Mouse (Mus musculus) kidney, adult 11 months (tissue): ENCODE measurements around the gene Ankdd1a.

Experiments
- DNase-seq: peaks from one replicate; pipeline ENCODE4 v3.0.0; 2022

Gene Ankdd1a

DNA sequence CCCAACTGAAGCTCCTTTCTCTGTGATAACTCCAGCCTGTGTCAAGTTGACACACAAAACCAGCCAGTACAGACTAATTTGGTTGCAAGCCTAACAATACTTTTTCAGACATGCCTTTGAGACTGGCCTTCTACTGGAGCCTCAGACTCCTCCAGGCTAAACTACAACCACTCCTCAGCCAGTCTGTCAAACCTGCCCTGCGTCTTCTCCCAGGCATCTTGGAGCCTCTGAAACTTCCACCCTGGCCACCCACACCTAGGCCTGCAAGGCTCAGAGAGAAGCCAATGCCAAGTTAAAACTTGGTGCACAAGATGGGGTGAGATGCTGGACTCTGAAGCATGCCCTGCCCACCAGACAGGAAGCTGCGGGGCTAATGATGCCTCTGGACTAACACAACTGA lies 27.6 kb downstream of the Ankdd1a start:
- DNase-seq, result no peak

DNA sequence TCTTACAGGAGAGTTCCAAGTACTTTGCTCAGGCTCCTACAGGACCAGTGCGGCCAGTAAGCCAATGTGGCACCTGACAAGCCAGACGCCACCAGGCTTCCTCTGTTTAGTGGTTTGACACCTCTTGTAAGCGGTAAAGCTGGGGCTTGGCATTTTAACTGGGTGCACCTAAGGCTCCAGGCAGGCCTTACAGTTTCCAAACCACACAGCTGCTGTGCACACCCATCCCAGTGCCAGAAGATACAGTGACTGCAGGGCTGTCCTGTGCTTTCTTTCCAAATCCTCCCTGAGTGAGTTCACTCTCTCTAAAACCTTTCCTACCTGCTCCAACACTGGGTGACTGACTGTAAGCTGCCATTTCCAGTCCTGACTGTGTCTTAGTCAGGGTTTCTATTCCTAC lies 28.5 kb downstream of the Ankdd1a start:
- DNase-seq, result no peak

DNA sequence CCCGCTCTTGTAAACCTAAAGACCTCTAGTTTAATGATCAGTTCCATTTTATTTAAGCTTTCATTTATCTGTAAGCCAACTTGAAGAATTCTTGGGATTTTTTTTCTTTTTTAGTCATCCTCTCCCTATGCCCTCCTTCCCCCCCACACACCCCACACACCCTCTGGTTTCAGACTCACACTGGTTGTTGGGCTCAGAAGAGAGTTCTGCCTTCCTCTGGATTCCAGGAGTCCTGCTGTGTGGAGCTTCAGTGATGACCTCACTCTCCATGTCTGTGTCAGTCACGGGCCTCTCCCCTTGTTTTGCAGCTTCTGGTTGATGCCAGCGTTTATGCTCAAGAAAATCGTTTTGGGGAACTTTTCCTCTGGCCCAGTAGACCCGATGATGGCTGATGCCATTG lies 39.9 kb downstream of the Ankdd1a start:
- DNase-seq, result no peak

DNA sequence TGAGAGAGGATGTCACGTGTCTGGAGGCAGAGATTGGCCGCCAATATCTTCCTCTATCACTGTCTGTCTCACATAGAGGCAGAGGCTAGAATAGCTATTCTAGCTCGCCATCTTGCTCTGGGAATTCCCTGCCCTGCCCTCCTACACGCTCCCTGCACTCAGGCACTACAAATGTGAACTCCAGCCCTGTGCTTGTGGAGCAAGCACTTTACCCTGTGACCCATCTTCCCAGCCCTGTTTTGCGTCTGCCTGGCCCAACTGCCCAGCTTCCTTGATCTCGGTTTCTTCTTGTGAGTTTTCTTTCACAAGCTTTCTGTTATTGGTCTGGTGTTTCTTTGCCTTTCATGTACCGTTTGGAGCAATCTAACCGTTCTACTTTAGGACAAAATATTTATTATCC lies 40.8 kb downstream of the Ankdd1a start:
- no peak for DNase-seq

DNA sequence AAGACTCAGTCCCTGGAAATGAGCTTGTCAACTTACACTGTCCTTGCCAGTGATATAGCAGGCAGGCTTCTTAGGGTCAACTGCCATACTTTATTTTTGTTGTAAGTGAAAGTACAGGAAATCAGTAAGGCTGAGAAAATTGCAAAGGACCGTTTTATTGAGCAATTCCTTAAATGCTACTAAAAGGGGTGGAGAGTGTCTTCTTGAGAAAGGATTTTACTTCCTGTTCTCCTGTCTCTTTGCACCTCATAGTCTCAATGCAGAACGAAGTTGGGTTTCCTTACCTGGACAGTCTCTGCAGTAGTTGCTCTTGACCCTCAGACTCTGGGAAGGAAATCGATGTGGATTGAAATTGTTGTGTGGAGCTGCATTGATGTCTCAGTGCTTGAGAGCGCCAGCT lies 47.2 kb downstream of the Ankdd1a start:
- no peak for DNase-seq

DNA sequence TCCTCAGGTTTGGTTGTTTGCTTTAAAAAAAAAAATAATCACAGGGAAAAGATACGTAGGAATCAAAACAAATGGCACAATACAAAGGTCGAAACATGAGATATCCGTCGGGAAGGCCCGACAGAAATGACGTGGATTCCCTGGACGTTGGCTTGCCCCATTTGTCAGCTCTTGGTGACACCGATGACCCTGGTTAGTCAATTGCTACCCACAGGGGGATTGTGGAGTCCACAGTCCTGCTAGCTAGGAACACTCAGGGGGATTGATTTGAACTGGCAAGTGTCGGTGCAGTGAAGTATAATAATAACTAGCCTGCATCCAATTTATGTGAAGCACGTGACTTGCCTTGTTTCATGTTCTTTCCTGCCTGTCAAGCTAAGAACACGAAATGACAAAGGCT lies 52.3 kb downstream of the Ankdd1a start:
- no peak for DNase-seq

DNA sequence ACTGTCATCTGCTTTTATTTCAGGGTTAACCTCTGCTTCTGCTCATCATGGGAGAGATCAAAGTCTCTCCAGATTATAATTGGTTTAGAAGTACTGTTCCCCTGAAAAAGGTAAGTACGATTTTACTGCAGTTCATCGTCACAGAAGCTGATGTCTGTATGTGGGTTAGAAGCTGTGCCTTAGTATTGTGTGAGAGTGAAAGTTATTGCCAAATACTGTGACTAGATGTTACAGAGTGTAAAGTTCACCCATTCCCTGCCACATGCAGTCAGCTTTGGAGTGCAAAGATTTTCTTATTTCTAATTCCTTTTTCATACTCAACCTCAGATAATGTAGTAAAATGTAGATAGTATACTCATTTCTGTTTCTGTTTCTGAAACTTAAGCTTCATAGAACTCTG lies 54.8 kb downstream of the Ankdd1a start:
- DNase-seq, result no peak

DNA sequence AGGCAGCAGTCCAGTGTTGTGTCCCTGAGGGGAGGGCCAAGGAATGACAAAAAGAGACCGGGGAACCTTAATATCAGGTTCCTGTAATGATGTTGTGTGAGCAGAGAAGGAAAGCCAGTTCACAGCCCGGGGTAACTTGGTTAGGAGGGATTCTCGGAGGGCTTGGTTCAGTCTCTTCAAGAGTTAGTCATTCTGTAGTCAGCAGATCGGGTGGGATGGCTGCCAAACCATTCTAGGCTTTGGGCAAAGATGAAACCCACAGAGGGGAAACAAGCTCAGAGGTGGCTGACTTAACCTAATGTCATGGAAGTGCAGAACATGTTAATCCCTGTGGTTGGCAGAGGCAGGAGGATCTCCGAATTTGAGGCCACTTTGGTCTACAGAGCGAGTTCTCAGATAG lies 55.8 kb downstream of the Ankdd1a start:
- peak; percentile 50 for DNase-seq

DNA sequence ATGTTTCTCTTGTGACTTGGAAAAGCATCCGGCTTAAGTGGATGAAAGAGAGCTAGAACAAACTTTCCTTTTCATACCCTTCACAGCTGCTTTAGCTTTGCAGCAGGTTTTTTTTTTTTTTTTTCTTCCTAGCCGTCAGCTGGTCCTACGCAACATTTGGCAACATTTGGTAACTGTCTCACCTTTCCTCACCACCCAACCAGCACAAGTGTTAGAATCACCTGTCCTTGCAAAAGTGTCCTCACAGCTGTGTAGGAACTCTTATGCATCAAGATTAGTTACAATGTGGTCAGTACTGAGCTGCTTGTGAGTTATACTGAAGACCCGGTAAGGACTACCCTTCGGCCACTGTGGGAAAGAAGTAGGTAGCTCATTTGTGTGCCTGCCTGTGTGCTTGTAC lies 57.4 kb downstream of the Ankdd1a start:
- DNase-seq, result no peak

DNA sequence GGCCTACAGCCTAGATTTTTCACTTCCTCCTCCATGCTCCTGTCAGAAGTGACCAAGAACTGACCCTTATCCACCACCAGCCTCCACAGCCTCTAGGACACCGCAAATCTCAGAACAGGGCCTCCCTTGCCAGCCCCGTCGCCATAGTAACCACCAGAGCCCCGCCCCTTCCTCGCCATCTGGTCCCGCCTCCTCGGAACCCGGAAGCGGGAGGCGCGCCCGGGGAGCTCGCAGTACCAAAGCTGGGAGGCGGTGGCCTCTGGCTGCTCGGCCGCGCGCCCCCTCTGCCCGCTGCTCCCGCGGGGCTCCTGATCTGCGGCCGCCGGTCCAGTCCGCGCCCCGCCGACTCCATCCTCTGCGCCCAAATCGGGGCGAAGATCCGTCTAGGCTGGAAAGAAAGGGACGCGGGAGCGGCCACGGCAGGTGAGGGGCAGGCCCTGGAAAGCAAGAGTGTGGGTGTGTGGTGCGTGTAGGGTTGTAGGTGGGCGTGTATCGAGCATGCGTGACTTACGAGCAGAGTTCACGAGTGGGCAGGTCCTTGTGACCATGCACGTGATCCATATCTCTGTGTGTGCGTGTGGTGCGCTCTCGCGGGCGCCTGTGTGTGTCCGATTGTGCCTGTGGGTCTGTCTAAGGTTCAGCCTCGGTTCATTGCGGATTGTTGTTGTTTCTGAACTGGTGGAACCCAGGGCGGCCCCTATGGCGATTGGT lies 59.1 kb downstream of the Ankdd1a start, which contains the start of gene Spg21:
Gene Spg21 (plus strand): TSS at position 216 of the 711 bp plus-strand sequence.
- DNase-seq, result peak; percentile 94

DNA sequence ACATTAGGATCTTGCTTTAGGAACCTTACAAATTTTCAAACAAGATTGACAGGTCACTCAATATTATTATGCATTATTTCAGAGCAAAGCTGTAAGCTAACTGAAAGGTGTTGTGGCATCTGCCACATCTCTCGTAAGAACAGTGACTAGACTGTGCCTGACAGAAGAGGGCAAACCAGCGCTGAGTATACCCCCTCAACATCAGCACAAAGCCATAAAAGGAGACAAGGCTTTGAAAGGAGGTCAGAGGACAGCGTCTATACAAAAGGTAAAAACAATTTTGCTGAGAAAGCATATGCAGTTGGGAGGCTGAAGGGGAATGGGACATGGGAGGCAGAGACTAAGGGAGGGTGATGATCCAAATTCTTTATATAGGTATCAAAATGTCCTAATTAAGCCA lies 59.8 kb downstream of the Ankdd1a start:
- no peak for DNase-seq

DNA sequence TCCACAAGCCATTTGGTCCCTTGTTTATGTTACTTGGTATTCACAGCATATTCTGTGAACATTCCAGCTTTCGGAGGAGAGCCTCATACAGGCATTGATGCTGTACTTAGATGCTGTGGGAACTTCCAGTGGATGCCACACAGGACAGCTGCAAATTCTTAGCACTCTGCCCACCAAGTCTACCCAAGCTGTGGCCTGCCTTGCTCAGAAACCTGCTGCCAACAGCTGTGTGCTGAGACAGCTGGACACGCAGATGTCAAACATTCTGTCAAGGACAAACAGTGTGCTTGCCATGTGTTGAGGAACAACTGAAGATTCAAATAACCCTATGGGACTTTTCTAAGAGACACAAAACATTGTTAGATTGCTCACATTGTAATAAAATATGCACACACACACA lies 61.0 kb downstream of the Ankdd1a start:
- DNase-seq, result no peak

DNA sequence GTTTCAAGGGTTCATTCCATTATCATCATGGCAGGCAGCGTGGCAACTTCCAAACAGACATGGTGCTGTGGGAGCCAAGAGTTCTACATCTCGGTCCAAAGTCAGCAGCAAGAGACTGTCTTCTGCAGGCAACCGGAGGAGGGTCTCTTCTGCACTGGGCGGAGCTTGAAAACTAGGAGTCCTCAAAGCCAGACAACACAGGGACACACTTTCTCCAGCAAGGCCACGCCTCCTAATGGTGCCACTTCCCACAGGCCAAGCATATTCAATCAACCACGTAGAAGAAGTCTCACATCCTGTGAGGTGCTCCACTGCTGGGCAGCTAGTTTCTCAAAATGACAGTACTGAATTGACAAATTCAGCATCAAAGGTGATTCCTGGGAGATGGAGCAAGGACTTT lies 72.0 kb downstream of the Ankdd1a start:
- no peak for DNase-seq

DNA sequence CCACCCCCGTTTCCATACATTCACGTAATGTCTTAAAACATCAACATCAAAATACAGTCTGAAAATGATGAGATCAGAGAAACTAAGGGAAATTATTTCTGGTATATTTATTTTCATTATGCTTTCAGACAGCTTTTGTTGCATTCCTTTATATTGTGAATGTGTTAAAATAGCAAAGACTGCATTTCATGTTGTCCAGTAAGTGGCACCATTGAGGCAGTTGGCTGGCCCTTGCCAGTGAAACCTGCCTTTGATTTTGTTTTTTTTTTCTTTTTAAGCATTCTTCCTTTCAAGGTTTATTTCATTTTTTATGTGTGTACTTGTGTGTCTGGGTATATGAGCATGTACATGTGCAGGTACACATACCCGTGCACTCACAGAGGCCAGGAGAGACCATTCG lies 75.3 kb downstream of the Ankdd1a start:
- DNase-seq, result no peak
